Comparison of ENCODE assay signal across 27 mouse cellular contexts in the genomic region with DNA sequence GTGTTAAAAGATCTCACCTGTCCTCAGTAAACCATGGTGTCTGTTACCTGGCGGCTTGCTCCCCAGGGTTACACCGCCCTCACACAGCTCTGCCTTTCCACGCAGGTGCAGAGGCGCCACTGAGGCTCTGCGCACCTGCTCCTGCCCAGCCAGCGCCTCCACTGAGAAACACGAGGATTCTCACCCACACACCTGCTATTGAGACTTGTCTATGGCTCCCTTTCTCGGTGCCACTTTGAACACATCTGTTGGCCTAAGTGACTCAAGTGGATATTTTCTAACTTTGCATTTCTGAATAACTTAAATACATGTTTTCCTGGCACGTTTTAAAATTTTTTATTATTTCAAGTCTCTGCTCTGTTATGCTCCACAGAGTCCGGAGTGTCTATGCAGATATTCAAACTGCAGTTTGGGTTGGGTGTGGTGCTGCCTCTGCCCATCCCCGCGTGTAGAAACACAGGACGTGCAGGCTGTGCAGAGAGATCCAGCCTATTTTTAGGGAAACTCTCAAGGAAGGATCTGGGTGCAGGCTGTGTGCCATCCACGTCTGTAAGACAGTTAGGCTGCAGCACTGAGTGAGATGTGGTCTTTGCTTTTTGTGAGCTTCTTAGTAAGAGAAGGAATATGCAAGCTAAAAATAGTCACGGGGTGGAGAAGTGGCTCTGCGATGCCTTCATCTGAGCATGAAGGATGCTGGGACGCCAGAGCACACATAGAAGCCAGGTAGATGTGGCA.
DNase-seq lines count a peak whose midpoint lies in the region; ATAC-seq and TF ChIP-seq lines count a peak whose summit lies in the region.
"Had no signal": no experiment of that assay in that cellular context is flagged by ENCODE, and none has a peak within 500 bp of the region (broad histone marks: within the 10 kb centered on the region; RNA-seq: fewer than 3 reads in every experiment).

No protein-coding gene starts in this region.

- H3K27me3 ChIP-seq in forebrain, postnatal 0 days (ENCODE audit: insufficient read depth, low read length): no peaks in the 10 kb centered on the region
- no peaks in the 10 kb centered on the region for H3K27me3 ChIP-seq in forebrain, embryonic 12.5 days
- H3K27me3 ChIP-seq: CH12.LX; embryonic facial prominence, embryonic 13.5 days; hindbrain, embryonic 13.5 days; kidney, embryonic 15.5 days; limb, embryonic 13.5 days; liver, embryonic 12.5 days; midbrain, embryonic 15.5 days; Patski had no signal

- H3K4me2 ChIP-seq in forebrain, postnatal 0 days (ENCODE audit: low read depth): no peak overlapping the region
- H3K4me2 ChIP-seq in forebrain, embryonic 12.5 days: no peak overlapping the region
- H3K4me2 ChIP-seq: embryonic facial prominence, embryonic 13.5 days; heart, embryonic 11.5 days; hindbrain, embryonic 13.5 days; kidney, embryonic 15.5 days; limb, embryonic 13.5 days; liver, embryonic 12.5 days; midbrain, embryonic 15.5 days had no signal

- no peak overlapping the region for H3K27ac ChIP-seq in forebrain, postnatal 0 days (ENCODE audit: low read depth, low read length)
- H3K27ac ChIP-seq in forebrain, embryonic 12.5 days: no peak overlapping the region
- H3K27ac ChIP-seq in left cerebral cortex, adult 2 months: peak overlapping the region; percentile 76
- peak overlapping the region; percentile 36; the same call in 1 of the 2 replicates for H3K27ac ChIP-seq in cortical plate, adult 2 months (ENCODE audit: insufficient read depth, low read length)
- H3K27ac ChIP-seq: embryonic facial prominence, embryonic 13.5 days; hindbrain, embryonic 13.5 days; kidney, embryonic 15.5 days; limb, embryonic 13.5 days; liver, embryonic 12.5 days; midbrain, embryonic 15.5 days had no signal

- no peak for TF ChIP-seq CTCF in forebrain, postnatal 0 days (IDR thresholded peaks at IDR 0.05; ENCODE audit: low read depth)
- no peak for TF ChIP-seq CTCF in left cerebral cortex, adult 2 months (IDR thresholded peaks at IDR 0.05)
- no peak for TF ChIP-seq CTCF in cortical plate, adult 2 months (IDR thresholded peaks at IDR 0.05; ENCODE audit: extremely low read depth, insufficient read depth, low read length)

- peaks cover 13% of the 10 kb centered on the region for H3K4me1 ChIP-seq in forebrain, postnatal 0 days (ENCODE audit: insufficient read depth)
- 0 out of 2 replicates have a peak, but pooled peaks cover under 1% of the 10 kb centered on the region for H3K4me1 ChIP-seq in forebrain, embryonic 12.5 days
- peaks cover 12% of the 10 kb centered on the region for H3K4me1 ChIP-seq in cortical plate, adult 2 months (ENCODE audit: control insufficient read depth, insufficient read depth, low read length)
- H3K4me1 ChIP-seq: embryonic facial prominence, embryonic 13.5 days had no signal

- no peak overlapping the region for H3K9ac ChIP-seq in forebrain, postnatal 0 days
- no peak overlapping the region for H3K9ac ChIP-seq in forebrain, embryonic 12.5 days
- H3K9ac ChIP-seq: embryonic facial prominence, embryonic 13.5 days; hindbrain, embryonic 13.5 days; kidney, embryonic 15.5 days; limb, embryonic 13.5 days; liver, embryonic 12.5 days; midbrain, embryonic 15.5 days had no signal

- ATAC-seq in forebrain, postnatal 0 days: 0 out of 2 replicates have a peak, but pooled peaks have one; percentile 21
- no peak for ATAC-seq in forebrain, embryonic 12.5 days (ENCODE audit: low FRiP score)
- ATAC-seq: liver, embryonic 12.5 days; midbrain, embryonic 15.5 days; Patski had no signal

- H3K4me3 ChIP-seq in forebrain, postnatal 0 days (ENCODE audit: low read depth, low read length): no peak overlapping the region
- no peak overlapping the region for H3K4me3 ChIP-seq in forebrain, embryonic 12.5 days (replicated peaks)
- H3K4me3 ChIP-seq in left cerebral cortex, adult 2 months: no peak overlapping the region
- H3K4me3 ChIP-seq in cortical plate, adult 2 months (ENCODE audit: insufficient read depth, low read length): no peak overlapping the region
- H3K4me3 ChIP-seq: embryonic facial prominence, embryonic 13.5 days; hindbrain, embryonic 13.5 days; kidney, embryonic 15.5 days; limb, embryonic 13.5 days; liver, embryonic 12.5 days; midbrain, embryonic 15.5 days had no signal

- H3K36me3 ChIP-seq in forebrain, postnatal 0 days (ENCODE audit: insufficient read depth): 0 out of 2 replicates have a peak, but pooled peaks cover 9% of the 10 kb centered on the region
- 0 out of 2 replicates have a peak, but pooled peaks cover 3% of the 10 kb centered on the region for H3K36me3 ChIP-seq in forebrain, embryonic 12.5 days (replicated peaks)
- H3K36me3 ChIP-seq: midbrain, embryonic 15.5 days had no signal

- no peaks in the 10 kb centered on the region for H3K9me3 ChIP-seq in forebrain, postnatal 0 days (ENCODE audit: low read length)
- H3K9me3 ChIP-seq in forebrain, embryonic 12.5 days: no peaks in the 10 kb centered on the region
- H3K9me3 ChIP-seq: embryonic facial prominence, embryonic 13.5 days; G1E; hindbrain, embryonic 13.5 days; kidney, embryonic 15.5 days; limb, embryonic 13.5 days; liver, embryonic 12.5 days; midbrain, embryonic 15.5 days had no signal

- 79% methylated on average over 17 of the region's 17 CpGs for whole genome bisulfite sequencing in forebrain, postnatal 0 days
- WGBS in forebrain, embryonic 12.5 days: 90% methylated on average over 17 of the region's 17 CpGs

- no peak for TF ChIP-seq POLR2A in cortical plate, adult 2 months (IDR thresholded peaks at IDR 0.05; ENCODE audit: extremely low read depth, insufficient read depth, low read length)

- no peak for DNase-seq in forebrain, postnatal 0 days
- DNase-seq in left cerebral cortex, adult 2 months (ENCODE audit: extremely low spot score in 1 of 2, low spot score in 2 of 2): no peak
- no peak for DNase-seq in left cerebral cortex, adult 11 months (ENCODE audit: low spot score)
- peak; percentile 67 to 78 for DNase-seq in right cerebral cortex, postnatal 10 days (ENCODE audit: low spot score in 2 of 2)
- no peak for DNase-seq in right cerebral cortex, postnatal 14 days
- DNase-seq in cerebellum, adult 8-10 months: no peak
- DNase-seq: adrenal gland, adult 2 months; B cell, adult 2 months; cerebellum, adult 11-12 months; cerebellum, postnatal 14 days; kidney, adult 11 months; kidney, postnatal 36 days; layer of hippocampus, adult 9-11 months; lung, adult 18-20 months; lung, postnatal 10 days had no signal

- intact Hi-C loops in left cerebral cortex, adult 2 months (cut with DNase I): loop anchor here (2.0 kb wide), 1 partner anchor 17 kb away; no protein-coding TSS in a partner anchor

Comparison
In these comparisons a context has a peak if more than half of its experiments do, and no peak if none do; other contexts are left out.
1. DNase-seq: peak in right cerebral cortex, postnatal 10 days (2 of 2); none in forebrain, postnatal 0 days (single experiment), left cerebral cortex, adult 2 months (0 of 2), left cerebral cortex, adult 11 months (single experiment), right cerebral cortex, postnatal 14 days (single experiment) and cerebellum, adult 8-10 months (single experiment).
2. H3K27ac ChIP-seq: peak in left cerebral cortex, adult 2 months (single experiment) and cortical plate, adult 2 months (single experiment); none in forebrain, postnatal 0 days (single experiment) and forebrain, embryonic 12.5 days (single experiment).